Mouse (Mus musculus): Measurements from ENCODE around the gene Smtn.

- no peak for TF ChIP-seq POLR2A (IDR thresholded peaks at IDR 0.05; ENCODE audit: control insufficient read depth, low read depth, low read length)
- TF ChIP-seq CTCF (IDR thresholded peaks at IDR 0.05; ENCODE audit: control insufficient read depth, insufficient read depth, insufficient replicate concordance, low read depth, low read length) = no peak
Measured at GRCm38 (mm10) chr11:3549791-3550190, 9.4 kb upstream of the Smtn start.
